Mouse (Mus musculus) cortical plate, adult 2 months (tissue): ENCODE measurements at regions not wholly inside any gene's neighbourhood (a gene's known extent, or its start where the extent isn't known, plus 50 kb on each side); places are given as distances from the start of the nearest gene placed in this dataset.

Experiments
- H3K27ac ChIP-seq: fragments of 200-500 bp; 2 replicates; pipeline ENCODE4 v1.5.1; 2012; ENCODE audit warnings: low read length, control low read depth, inconsistent platforms; ENCODE audit not compliant: insufficient read depth
- H3K4me1 ChIP-seq: fragments of 200-500 bp; 2 replicates; pipeline ENCODE4 v1.6.1; 2011; ENCODE audit warnings: low read length; ENCODE audit not compliant: control insufficient read depth, insufficient read depth
- H3K4me3 ChIP-seq: fragments of 200-500 bp; 2 replicates; pipeline ENCODE4 v1.5.1; 2011; ENCODE audit warnings: mild to moderate bottlenecking, low read length, control low read depth; ENCODE audit not compliant: insufficient read depth
- CTCF ChIP-seq: fragments of 200-500 bp; IDR thresholded peaks from 2 replicates; pipeline ENCODE4 v1.5.1; 2011; ENCODE audit warnings: mild to moderate bottlenecking, control low read depth, low read length; ENCODE audit not compliant: insufficient read depth; ENCODE audit errors: extremely low read depth
- POLR2A ChIP-seq: fragments of 200-500 bp; IDR thresholded peaks from 2 replicates; pipeline ENCODE4 v1.6.1; 2011; ENCODE audit warnings: mild to moderate bottlenecking, low read length, control low read depth; ENCODE audit not compliant: insufficient read depth; ENCODE audit errors: extremely low read depth

DNA sequence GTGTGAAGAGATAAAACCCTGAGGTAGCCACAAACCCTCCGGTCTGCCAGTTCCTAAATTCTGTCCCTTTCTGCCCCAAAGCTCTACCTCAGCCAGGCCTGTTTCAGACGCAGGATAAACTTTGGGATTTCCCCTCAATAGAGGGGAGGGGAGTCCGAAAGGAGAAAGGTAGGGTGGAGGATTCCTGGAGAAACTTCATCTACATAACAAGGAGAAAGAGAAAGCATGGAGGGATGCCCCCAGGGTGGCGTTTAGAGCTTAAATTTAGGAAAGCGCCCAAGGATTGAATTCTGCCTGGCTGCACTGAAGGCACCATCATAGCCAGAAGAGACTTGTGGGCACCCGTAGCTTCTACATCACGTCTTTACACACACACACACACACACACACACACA lies 124.9 kb upstream of the Med13l start:
- H3K4me1 ChIP-seq, result no peaks in the 10 kb centered on the region
- H3K27ac ChIP-seq, result no peak overlapping the region
- no peak overlapping the region for H3K4me3 ChIP-seq
- TF ChIP-seq POLR2A (no peak), CTCF (no peak)

DNA sequence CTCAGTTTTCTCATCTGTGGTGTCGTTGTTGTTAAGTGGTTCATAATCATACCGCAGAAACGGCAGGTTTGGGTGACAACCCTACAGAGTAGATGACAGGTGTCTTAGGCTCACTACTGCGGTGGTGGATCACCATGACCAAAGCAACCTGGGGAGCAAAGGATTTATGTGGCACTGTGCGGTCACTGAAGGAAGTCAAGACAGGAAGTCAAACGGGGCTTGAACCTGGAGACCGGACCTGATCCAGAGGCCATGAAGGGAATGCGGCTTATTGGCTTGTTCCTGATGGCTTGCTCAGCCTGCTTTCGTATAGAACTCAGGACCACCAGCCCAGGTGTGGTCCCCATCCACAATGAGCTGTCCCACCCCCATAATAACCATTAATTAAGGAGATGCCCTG lies 124.4 kb upstream of the Med13l start:
- TF ChIP-seq CTCF (no peak), POLR2A (no peak)
- H3K4me1 ChIP-seq, result no peaks in the 10 kb centered on the region
- no peak overlapping the region for H3K27ac ChIP-seq
- H3K4me3 ChIP-seq, result no peak overlapping the region

DNA sequence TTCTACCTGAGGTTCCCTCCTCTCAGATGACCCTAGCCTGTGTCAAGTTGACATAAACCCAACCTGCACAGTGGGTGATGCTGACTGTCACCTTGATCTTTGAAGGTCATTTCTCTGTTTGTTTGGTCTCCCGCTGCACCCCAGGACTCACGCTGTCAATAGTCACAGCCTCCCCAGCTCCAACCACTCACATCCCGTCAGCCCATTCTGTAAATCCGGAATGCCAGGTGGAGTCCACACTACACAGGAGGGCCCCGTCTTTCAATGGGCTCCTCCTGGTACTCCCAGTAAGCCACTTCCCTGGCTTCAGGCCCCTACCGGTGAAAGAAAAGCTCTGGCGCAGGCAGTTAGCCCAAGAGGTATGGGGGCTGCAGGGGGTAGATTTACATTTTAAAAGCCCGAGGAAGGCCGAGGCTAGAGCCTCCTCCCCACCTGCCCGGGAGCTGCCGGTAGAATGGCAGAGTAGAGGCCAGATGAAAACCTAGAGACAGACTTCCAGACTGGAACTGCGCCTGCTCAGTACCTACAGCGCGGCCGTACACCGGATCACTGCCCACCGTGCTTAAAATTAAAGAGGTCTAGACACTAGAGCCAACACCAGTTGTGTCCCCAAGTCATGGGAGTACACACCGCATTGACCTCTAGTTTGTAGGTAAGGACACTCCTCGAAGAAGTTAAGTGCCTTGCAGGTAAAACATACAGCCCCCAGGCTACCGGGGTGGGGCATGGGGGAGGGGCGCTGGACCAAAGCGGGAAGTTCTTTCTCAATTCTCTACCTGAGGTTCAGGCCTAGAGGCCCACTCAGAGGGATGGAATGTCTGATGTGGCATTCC lies 123.8 kb upstream of the Med13l start:
- TF ChIP-seq POLR2A, result no peak
- no peak for TF ChIP-seq CTCF
- no peak overlapping the region for H3K27ac ChIP-seq
- no peaks in the 10 kb centered on the region for H3K4me1 ChIP-seq
- no peak overlapping the region for H3K4me3 ChIP-seq

DNA sequence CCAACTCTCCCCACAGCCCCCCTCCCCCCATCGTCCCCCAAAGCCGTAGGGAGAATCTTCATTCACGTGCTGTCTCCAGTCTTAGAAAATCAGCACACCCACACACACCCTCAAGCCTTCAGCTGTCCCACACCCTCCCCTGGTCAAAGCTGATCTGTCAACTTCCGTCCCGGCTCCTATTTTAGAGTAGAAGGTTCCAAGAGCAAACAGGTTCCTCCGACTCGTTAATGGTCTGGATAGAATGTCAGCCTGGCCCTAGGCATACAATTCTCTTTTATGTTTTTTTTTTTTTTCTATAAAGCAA lies 123.2 kb upstream of the Med13l start:
- no peak overlapping the region for H3K27ac ChIP-seq
- no peak overlapping the region for H3K4me3 ChIP-seq
- TF ChIP-seq POLR2A (no peak), CTCF (no peak)
- no peaks in the 10 kb centered on the region for H3K4me1 ChIP-seq

DNA sequence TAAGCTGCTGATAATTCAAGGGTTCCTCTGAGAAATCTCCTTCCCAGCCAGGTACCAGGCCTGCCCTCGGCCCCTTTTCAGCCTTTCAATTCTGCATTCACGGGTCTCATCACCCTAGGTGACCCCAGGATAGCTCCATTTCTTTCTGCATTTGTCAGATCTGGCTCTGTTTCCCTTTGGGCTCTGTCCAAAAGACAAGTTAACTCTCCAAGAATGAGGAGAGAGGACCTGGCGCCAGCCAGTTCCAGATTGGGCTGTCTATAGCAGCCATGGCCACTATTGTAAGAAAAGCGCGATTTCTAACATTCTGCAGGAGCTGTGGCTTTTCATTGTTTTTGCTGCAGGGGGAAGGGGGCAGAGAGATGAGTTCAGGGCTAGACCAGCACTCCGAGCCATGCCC lies 122.5 kb upstream of the Med13l start:
- Histone ChIP-seq H3K4me1 (no peaks in the 10 kb centered on the region), H3K4me3 (no peak overlapping the region), H3K27ac (no peak overlapping the region)
- no peak for TF ChIP-seq POLR2A
- TF ChIP-seq CTCF, result no peak

DNA sequence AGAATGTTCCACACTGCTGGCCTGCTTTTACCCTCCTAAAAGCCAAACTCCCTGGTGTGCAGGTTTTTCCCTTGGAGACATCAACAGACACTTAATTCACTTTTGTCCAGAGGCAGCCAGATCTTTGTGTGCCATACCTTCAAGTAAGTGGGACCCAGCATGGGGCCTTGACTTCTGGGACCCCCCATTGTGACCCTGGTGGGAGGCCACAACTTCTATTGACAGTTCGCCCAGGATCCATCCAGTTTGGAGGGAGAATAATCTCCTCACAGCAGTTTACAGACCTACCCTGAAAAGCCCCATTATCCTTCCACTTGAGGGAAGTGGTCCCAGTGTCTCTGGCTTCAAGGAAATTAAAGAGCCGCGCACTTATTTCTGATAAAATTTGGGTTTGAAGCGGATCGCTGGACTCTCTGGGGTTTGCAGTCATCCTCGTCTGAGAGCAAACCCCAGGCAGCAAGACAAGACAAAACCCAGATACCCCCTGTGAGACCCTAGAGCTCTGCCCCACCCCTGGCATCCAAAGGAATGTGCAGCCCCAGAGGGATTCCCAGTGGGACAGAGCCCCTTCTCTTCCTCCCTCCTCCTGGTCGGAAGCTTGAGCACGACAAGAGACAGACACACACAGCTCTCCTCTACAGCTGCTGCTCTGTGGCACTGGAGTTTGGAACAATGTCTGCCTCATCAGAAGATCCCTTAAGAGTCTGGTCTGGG lies 115.8 kb upstream of the Med13l start:
- no peaks in the 10 kb centered on the region for H3K4me1 ChIP-seq
- no peak overlapping the region for H3K4me3 ChIP-seq
- no peak overlapping the region for H3K27ac ChIP-seq
- TF ChIP-seq CTCF (no peak), POLR2A (no peak)

DNA sequence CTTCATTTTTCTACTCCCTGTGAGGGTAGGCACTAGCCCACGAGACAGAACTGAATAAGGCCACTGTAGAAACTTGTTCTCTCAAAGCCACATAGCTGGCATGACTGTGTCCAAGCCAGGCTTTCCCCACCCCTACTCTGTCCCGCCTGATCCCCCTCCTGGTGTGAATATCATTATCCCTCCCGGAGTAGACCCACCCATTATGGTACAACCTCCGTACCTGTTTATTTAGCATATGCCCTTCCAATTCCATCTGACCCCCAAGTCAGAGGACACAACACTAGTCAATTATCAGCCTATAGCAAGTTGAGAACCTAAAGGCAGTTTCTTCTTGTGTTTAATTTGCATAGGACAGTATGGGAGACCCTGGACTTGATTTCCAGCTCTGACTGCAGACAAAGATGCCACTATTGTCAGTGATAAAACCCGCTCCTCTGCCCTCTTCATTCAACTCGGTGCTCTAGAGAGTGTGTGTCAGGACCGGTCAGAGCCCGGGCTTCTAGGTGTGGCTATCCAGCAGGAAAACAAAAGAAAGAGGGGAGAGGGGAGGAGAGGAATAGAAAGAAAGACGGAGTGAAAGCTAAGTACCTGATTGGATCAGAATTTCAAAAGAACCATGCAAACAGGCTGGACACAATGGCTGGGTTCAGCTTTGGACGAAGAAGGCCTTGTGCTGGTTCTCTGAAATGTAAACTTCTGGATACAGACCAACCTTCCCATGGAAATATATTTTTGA lies 115.1 kb upstream of the Med13l start:
- no peak overlapping the region for H3K27ac ChIP-seq
- no peaks in the 10 kb centered on the region for H3K4me1 ChIP-seq
- no peak for TF ChIP-seq CTCF
- no peak for TF ChIP-seq POLR2A
- H3K4me3 ChIP-seq, result no peak overlapping the region

DNA sequence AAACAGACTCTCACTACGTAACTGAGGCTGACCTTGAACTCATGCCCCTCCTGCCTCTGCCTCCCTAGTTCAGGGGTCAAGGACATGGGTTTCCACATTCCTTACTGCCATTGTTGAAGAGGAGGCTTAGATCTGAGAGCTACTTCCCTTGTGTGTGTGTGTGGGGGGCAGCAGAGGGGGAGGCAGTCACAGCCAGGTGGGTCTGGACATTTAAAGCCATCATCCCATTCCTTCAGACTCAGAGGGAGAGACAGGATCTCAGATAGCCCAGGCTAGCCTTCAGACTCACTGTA lies 114.5 kb upstream of the Med13l start:
- Histone ChIP-seq H3K4me1 (no peaks in the 10 kb centered on the region), H3K4me3 (no peak overlapping the region), H3K27ac (no peak overlapping the region)
- TF ChIP-seq POLR2A (no peak), CTCF (no peak)

DNA sequence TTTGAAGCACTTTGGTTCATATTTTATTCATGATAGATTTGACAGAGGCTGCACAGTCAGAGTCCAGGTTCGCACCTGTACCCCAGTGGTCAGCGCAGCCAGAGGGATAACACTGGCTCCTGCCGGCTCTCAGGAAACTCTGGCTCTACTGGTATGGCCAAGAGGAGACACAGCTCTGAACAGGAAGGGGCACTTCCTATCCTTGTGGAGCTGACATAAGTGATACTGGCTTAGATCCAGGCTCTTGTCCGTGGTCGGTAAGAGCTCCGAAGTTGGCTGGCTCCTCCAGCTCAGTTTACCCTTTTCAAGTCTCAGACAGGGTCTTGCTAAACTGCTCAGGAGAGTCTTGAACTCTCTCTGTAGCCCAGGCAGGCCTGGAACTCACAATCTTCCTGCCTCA lies 113.6 kb upstream of the Med13l start:
- Histone ChIP-seq H3K4me3 (no peak overlapping the region), H3K27ac (no peak overlapping the region), H3K4me1 (no peaks in the 10 kb centered on the region)
- TF ChIP-seq POLR2A, result no peak
- TF ChIP-seq CTCF, result no peak

DNA sequence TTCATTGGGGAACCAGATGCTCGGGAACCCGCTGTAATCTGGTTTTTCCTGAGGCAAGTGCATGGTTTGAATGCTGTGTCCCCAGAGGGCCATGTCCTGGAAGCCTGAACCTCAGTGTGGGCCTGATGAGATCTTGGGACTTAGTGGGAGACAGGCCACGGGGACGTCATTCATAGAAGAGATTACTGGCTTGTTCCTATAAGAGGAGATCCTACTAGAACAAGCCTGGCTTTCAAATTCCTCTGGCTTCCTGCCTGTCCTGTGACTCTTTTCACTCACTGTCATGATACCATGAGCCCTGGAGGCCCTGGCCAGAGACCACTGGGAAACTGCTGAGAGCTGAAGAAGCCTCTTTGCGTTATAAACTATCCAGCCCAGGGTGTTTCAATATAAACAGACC lies 113.1 kb upstream of the Med13l start:
- H3K27ac ChIP-seq, result no peak overlapping the region
- H3K4me1 ChIP-seq, result no peaks in the 10 kb centered on the region
- TF ChIP-seq POLR2A (no peak), CTCF (no peak)
- H3K4me3 ChIP-seq, result no peak overlapping the region
